Mouse (Mus musculus): ENCODE measurements around the gene Ikbkg. TPM values are rescaled to one million over a fixed set of nuclear protein-coding genes. Genes with fewer than 3 reads are reported as not detected.
"Not testable (repeated sequence)": the region's sequence is repeated elsewhere in the genome, so short reads cannot be mapped to it uniquely, and the experiment has no call there.

The Ikbkg gene
- total and polyA plus RNA-seq, 3 experiments = 20.5 to 40.6 (median 26.4) TPM

- H3K36me3 ChIP-seq (replicated peaks in 1 of 2; ENCODE audit: control insufficient read depth in 1 of 2, insufficient read depth in 1 of 2, low read length in 1 of 2) = peaks cover 27 to 51% of the 10 kb centered on the region in 2 experiments
- TF ChIP-seq RAD21 (IDR thresholded peaks at IDR 0.05; ENCODE audit: low read depth, low read length) (no peak), PAX5 (IDR thresholded peaks at IDR 0.05; ENCODE audit: low read length) (no peak), BHLHE40 (IDR thresholded peaks at IDR 0.05; ENCODE audit: low read depth, low read length) (no peak), HCFC1 (IDR thresholded peaks at IDR 0.05; ENCODE audit: low read depth, low read length) (no peak), ETS1 (conservative IDR thresholded peaks at IDR 0.05; ENCODE audit: low read depth, low read length) (no peak), USF1 (IDR thresholded peaks at IDR 0.05; ENCODE audit: low read depth, low read length) (no peak), ZC3H11A (IDR thresholded peaks at IDR 0.05; ENCODE audit: low read depth, low read length) (no peak), E2F4 (IDR thresholded peaks at IDR 0.05; ENCODE audit: insufficient replicate concordance, low read depth, low read length) (no peak), CHD1 (IDR thresholded peaks at IDR 0.05; ENCODE audit: low read depth, low read length) (no peak), POLR2A (IDR thresholded peaks at IDR 0.05; ENCODE audit: low read depth, low read length) (no peak), JUND (conservative IDR thresholded peaks at IDR 0.05; ENCODE audit: low read depth, low read length) (no peak), USF2 (conservative IDR thresholded peaks at IDR 0.05; ENCODE audit: low read depth, low read length) (no peak), SIN3A (IDR thresholded peaks at IDR 0.05; ENCODE audit: low read length) (no peak), ELF1 (IDR thresholded peaks at IDR 0.05; ENCODE audit: low read depth, low read length) (no peak)
- in situ Hi-C loops (cut with MboI; ENCODE audit: low pct_ligation_motif_present, low pct_unique_long_range_greater_than_20kb, low sequenced_read_pairs) (no loop called here), dilution Hi-C loops (cut with MboI; ENCODE audit: extremely low pct_ligation_motif_present, extremely low pct_unique_long_range_greater_than_20kb, low sequenced_read_pairs) (no loop called here)
- H3K9me3 ChIP-seq (replicated peaks; ENCODE audit: low read length) = no peaks in the 10 kb centered on the region
- H3K4me1 ChIP-seq (ENCODE audit: control insufficient read depth in 1 of 2, insufficient read depth in 2 of 2) = no peaks in the 10 kb centered on the region
- no peak overlapping the region for H3K4me3 ChIP-seq (replicated peaks in 1 of 3; ENCODE audit: low read depth in 2 of 3, low read length in 2 of 3, poor library complexity in 1 of 3)
- H3K27ac ChIP-seq (ENCODE audit: insufficient read depth, low read depth) = no peak overlapping the region
- H3K27me3 ChIP-seq (replicated peaks) = no peaks in the 10 kb centered on the region
- DNase-seq (ENCODE audit: extremely low read depth) = no peak
- no peaks in the 10 kb centered on the region for H3K79me2 ChIP-seq (replicated peaks; ENCODE audit: control insufficient read depth, extremely low read depth, insufficient read depth, poor library complexity, severe bottlenecking)
- no peak overlapping the region for H3K4me2 ChIP-seq (ENCODE audit: insufficient read depth, low read depth, poor library complexity, severe bottlenecking)
- no peak overlapping the region for H3K9ac ChIP-seq (ENCODE audit: insufficient read depth, low read depth)
Measured at GRCm38 (mm10) chrX:74451157-74451912, 58.2 kb downstream of the Ikbkg start.

- H3K4me1 ChIP-seq (ENCODE audit: control insufficient read depth in 1 of 2, insufficient read depth in 2 of 2) = no peaks in the 10 kb centered on the region
- in situ Hi-C loops (cut with MboI; ENCODE audit: low pct_ligation_motif_present, low pct_unique_long_range_greater_than_20kb, low sequenced_read_pairs) = no loop called here
- peak; percentile 46 for DNase-seq (ENCODE audit: extremely low read depth)
- no peaks in the 10 kb centered on the region for H3K79me2 ChIP-seq (replicated peaks; ENCODE audit: control insufficient read depth, extremely low read depth, insufficient read depth, poor library complexity, severe bottlenecking)
- dilution Hi-C loops (cut with MboI; ENCODE audit: extremely low pct_ligation_motif_present, extremely low pct_unique_long_range_greater_than_20kb, low sequenced_read_pairs) = no loop called here
- no peak overlapping the region for H3K27ac ChIP-seq (ENCODE audit: insufficient read depth, low read depth)
- H3K27me3 ChIP-seq (replicated peaks) = no peaks in the 10 kb centered on the region
- H3K9me3 ChIP-seq (replicated peaks; ENCODE audit: low read length) = no peaks in the 10 kb centered on the region
- no peak overlapping the region for H3K9ac ChIP-seq (ENCODE audit: insufficient read depth, low read depth)
- no peak overlapping the region for H3K4me3 ChIP-seq (replicated peaks in 1 of 3; ENCODE audit: low read depth in 2 of 3, low read length in 2 of 3, poor library complexity in 1 of 3)
- H3K4me2 ChIP-seq (ENCODE audit: insufficient read depth, low read depth, poor library complexity, severe bottlenecking) = no peak overlapping the region
- TF ChIP-seq ZC3H11A (IDR thresholded peaks at IDR 0.05; ENCODE audit: low read depth, low read length) (no peak), RAD21 (IDR thresholded peaks at IDR 0.05; ENCODE audit: low read depth, low read length) (peak; percentile 66), RCOR1 (conservative IDR thresholded peaks at IDR 0.05; ENCODE audit: low read depth, low read length) (no peak), MAX (IDR thresholded peaks at IDR 0.05; ENCODE audit: low read length) (no peak), TBP (conservative IDR thresholded peaks at IDR 0.05; ENCODE audit: low read depth, low read length) (no peak), PAX5 (IDR thresholded peaks at IDR 0.05; ENCODE audit: low read length) (no peak), IRF4 (IDR thresholded peaks at IDR 0.05; ENCODE audit: low read depth, low read length) (no peak), E2F4 (IDR thresholded peaks at IDR 0.05; ENCODE audit: insufficient replicate concordance, low read depth, low read length) (no peak), CTCF (conservative IDR thresholded peaks at IDR 0.05 in 1 of 2, IDR thresholded peaks at IDR 0.05 in 1 of 2; ENCODE audit: low read depth in 2 of 2, low read length in 2 of 2) (peak; percentile 14 to 67; a peak in 2 of 4 replicates), SMC3 (IDR thresholded peaks at IDR 0.05; ENCODE audit: low read depth, low read length) (no peak)
- peaks cover 20 to 40% of the 10 kb centered on the region in 2 experiments for H3K36me3 ChIP-seq (replicated peaks in 1 of 2; ENCODE audit: control insufficient read depth in 1 of 2, insufficient read depth in 1 of 2, low read length in 1 of 2)
Measured at GRCm38 (mm10) chrX:74452773-74453172, 59.7 kb downstream of the Ikbkg start.

GRCm38 (mm10) chrX:74481349-74481885 lies 88.3 kb downstream of the Ikbkg start, which contains the start of gene Gm6880:
Gene Gm6880 (minus strand): TSS chrX:74481399.
- dilution Hi-C loops (cut with MboI; ENCODE audit: extremely low pct_ligation_motif_present, extremely low pct_unique_long_range_greater_than_20kb, low sequenced_read_pairs); H3K4me3 ChIP-seq (replicated peaks in 1 of 3; ENCODE audit: low read depth in 2 of 3, low read length in 2 of 3, poor library complexity in 1 of 3); H3K9me3 ChIP-seq (replicated peaks; ENCODE audit: low read length); H3K9ac ChIP-seq (ENCODE audit: insufficient read depth, low read depth); H3K27ac ChIP-seq (ENCODE audit: insufficient read depth, low read depth); H3K4me1 ChIP-seq (ENCODE audit: control insufficient read depth in 1 of 2, insufficient read depth in 2 of 2); H3K4me2 ChIP-seq (ENCODE audit: insufficient read depth, low read depth, poor library complexity, severe bottlenecking); DNase-seq (ENCODE audit: extremely low read depth); H3K79me2 ChIP-seq (replicated peaks; ENCODE audit: control insufficient read depth, extremely low read depth, insufficient read depth, poor library complexity, severe bottlenecking); H3K27me3 ChIP-seq (replicated peaks); in situ Hi-C loops (cut with MboI; ENCODE audit: low pct_ligation_motif_present, low pct_unique_long_range_greater_than_20kb, low sequenced_read_pairs); H3K36me3 ChIP-seq (replicated peaks in 1 of 2; ENCODE audit: control insufficient read depth in 1 of 2, insufficient read depth in 1 of 2, low read length in 1 of 2): not testable (repeated sequence)
